Mouse (Mus musculus): Measurements from ENCODE around the gene Kcnh2.

DNA sequence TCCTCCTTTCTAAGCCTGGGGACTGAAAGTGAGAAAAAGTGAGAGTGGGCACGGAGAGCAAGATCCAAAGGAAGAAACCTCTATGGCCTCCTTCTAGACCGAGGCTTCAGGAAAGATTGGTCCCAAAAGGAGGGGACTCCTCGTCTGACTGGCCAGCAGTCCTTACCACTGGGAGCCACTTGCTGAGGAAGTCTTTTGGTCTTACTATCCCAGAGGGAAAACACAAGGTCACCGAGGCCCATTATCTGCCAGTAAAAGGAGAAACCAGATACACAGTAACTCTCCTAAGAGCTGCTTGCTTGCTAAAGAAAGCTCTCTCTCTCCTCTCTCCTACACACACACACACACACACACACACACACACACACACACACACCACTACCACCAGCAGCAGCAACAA lies 1.9 kb upstream of the Kcnh2 start:
- TF ChIP-seq EP300 (IDR thresholded peaks at IDR 0.05; ENCODE audit: low read depth in 1 of 2, low read length in 2 of 2), result no peak
- no peak for TF ChIP-seq CTCF (IDR thresholded peaks at IDR 0.05 in 2 of 3, conservative IDR thresholded peaks at IDR 0.05 in 1 of 3; ENCODE audit: control insufficient read depth in 1 of 3, insufficient read depth in 1 of 3, low read depth in 2 of 3, low read length in 3 of 3, poor library complexity in 1 of 3, severe bottlenecking in 1 of 3)
- TF ChIP-seq POLR2A (IDR thresholded peaks at IDR 0.05; ENCODE audit: control insufficient read depth in 1 of 2, insufficient read depth in 1 of 2, low read depth in 1 of 2, low read length in 2 of 2, poor library complexity in 1 of 2), result no peak
- no peak for TF ChIP-seq ELF1 (IDR thresholded peaks at IDR 0.05; ENCODE audit: low read depth, low read length)
- no peak for TF ChIP-seq KAT2A (conservative IDR thresholded peaks at IDR 0.05; ENCODE audit: low read depth, low read length)
- no peak for TF ChIP-seq ZNF384 (IDR thresholded peaks at IDR 0.05; ENCODE audit: low read depth, low read length)
- TF ChIP-seq HCFC1 (IDR thresholded peaks at IDR 0.05; ENCODE audit: low read depth, low read length), result no peak
- TF ChIP-seq BHLHE40 (IDR thresholded peaks at IDR 0.05; ENCODE audit: borderline replicate concordance, low read depth, low read length), result no peak
